Comparison of ENCODE assay signal across 7 mouse cellular contexts in the genomic region with DNA sequence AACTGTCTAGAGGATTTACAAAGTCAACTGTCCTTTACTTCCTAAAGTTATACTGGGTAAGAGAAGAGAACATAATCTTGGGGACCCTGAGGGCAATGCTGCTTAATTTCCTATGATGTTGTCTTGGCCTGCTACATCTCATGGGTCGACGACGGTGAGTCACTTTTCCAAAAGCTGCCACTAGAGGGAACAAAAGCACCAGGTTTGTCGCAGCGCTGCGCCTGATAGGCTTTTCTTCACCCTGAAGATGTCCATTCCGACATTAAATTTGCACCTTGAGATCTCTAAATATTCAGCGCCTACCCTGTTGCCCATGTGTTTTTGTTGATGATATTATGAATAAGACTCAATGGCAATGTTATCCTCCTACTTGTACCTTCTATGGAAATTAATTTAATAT.
DNase-seq lines count a peak whose midpoint lies in the region; ATAC-seq and TF ChIP-seq lines count a peak whose summit lies in the region.

No protein-coding gene starts in this region.

- H3K4me3 ChIP-seq in bone marrow macrophage, adult 2 months (ENCODE audit: insufficient read depth, low read length): no peak overlapping the region
- H3K4me3 ChIP-seq in forebrain, embryonic 13.5 days: no peak overlapping the region
- no peak overlapping the region for H3K4me3 ChIP-seq in hindbrain, embryonic 10.5 days

- no peaks in the 10 kb centered on the region for H3K36me3 ChIP-seq in forebrain, embryonic 13.5 days (ENCODE audit: poor library complexity, severe bottlenecking)
- H3K36me3 ChIP-seq in hindbrain, embryonic 10.5 days: no peaks in the 10 kb centered on the region

- no peak overlapping the region for H3K9ac ChIP-seq in forebrain, embryonic 13.5 days

- no peaks in the 10 kb centered on the region for H3K27me3 ChIP-seq in forebrain, embryonic 13.5 days
- no peaks in the 10 kb centered on the region for H3K27me3 ChIP-seq in hindbrain, embryonic 10.5 days (ENCODE audit: insufficient read depth, poor library complexity, severe bottlenecking)

- DNase-seq in Muller cell, postnatal 12 days (ENCODE audit: inconsistent ontology term): peak; percentile 43
- peak; percentile 59 for DNase-seq in hindbrain, embryonic 10.5 days (ENCODE audit: low spot score)
- DNase-seq in layer of hippocampus, postnatal 14 days (ENCODE audit: low spot score in 2 of 2): peak; percentile 63 to 80
- DNase-seq in right cerebral cortex, postnatal 36 days (ENCODE audit: low spot score in 2 of 2): peak; percentile 40 to 57

- H3K27ac ChIP-seq in bone marrow macrophage, adult 2 months (ENCODE audit: insufficient read depth, low read depth, low read length): no peak overlapping the region
- no peak overlapping the region for H3K27ac ChIP-seq in forebrain, embryonic 13.5 days
- H3K27ac ChIP-seq in hindbrain, embryonic 10.5 days: no peak overlapping the region

- 5% methylated on average over 8 of the region's 8 CpGs for WGBS in forebrain, embryonic 13.5 days
- WGBS in hindbrain, embryonic 10.5 days: 9% methylated on average over 8 of the region's 8 CpGs

- no peaks in the 10 kb centered on the region for H3K9me3 ChIP-seq in forebrain, embryonic 13.5 days (replicated peaks)
- no peaks in the 10 kb centered on the region for H3K9me3 ChIP-seq in hindbrain, embryonic 10.5 days

- TF ChIP-seq POLR2A in bone marrow macrophage, adult 2 months (IDR thresholded peaks at IDR 0.05; ENCODE audit: borderline replicate concordance, low read depth, low read length): no peak

- peak; percentile 46; the same call in 1 of the 2 replicates for TF ChIP-seq CTCF in bone marrow macrophage, adult 2 months (IDR thresholded peaks at IDR 0.05; ENCODE audit: low read depth, low read length)

- H3K4me2 ChIP-seq in forebrain, embryonic 13.5 days: no peak overlapping the region

- peak; percentile 82 for ATAC-seq in forebrain, embryonic 13.5 days
- peak; percentile 77 for ATAC-seq in megakaryocyte progenitor cell, adult 5-6 weeks (replicated peaks; ENCODE audit: poor library complexity)

- no peaks in the 10 kb centered on the region for H3K4me1 ChIP-seq in bone marrow macrophage, adult 2 months (ENCODE audit: control insufficient read depth, insufficient read depth, low read length)
- no peaks in the 10 kb centered on the region for H3K4me1 ChIP-seq in forebrain, embryonic 13.5 days
- H3K4me1 ChIP-seq in hindbrain, embryonic 10.5 days (replicated peaks): no peaks in the 10 kb centered on the region
